Mouse (Mus musculus) E14TG2a.4 (cell line): Measurements from ENCODE around the gene Ddah2.

Experiments used
- CTCF ChIP-seq: conservative IDR thresholded peaks from 2 replicates; pipeline ENCODE4 v1.5.1; 2014; ENCODE audit warnings: low read length
- NANOG ChIP-seq: IDR thresholded peaks from 2 replicates; pipeline ENCODE4 v1.6.1; 2014; ENCODE audit warnings: borderline replicate concordance, low read length, mixed read lengths

- TF ChIP-seq CTCF = no peak
- TF ChIP-seq NANOG = no peak
Measured at GRCm38 (mm10) chr17:35026206-35026605, 32.6 kb upstream of the Ddah2 start.
